Mouse (Mus musculus): Measurements from ENCODE around the gene Atp7a.

DNA sequence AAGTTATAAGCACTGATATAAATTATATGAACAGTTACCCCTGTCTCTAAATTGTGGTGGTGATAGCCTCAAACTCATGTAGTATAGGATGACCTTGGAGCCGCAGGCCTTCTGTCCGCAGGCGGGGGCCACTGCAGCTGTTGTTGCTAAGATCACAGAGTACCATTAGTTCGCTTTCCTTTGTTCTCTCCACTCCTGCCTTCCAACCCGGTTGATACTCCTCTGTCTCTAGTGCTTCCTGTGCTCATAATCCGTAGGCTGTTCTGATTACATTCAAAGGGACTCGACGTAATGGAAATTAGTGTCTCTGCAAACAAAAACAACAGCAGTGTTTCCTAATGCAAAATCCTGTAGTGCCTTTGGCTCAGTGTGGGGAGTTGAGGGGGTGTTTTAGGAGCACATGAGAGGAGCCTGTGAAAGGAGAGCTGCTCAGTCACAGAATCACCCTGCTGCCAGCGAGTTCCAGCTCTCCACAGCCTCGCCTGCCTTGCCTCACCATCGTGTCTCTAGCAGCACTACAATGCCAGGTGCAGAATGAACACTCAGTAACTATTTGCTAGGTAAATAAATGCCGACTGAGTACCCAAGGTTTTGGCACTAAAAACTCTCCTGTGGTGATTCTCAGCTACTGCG, 53.9 kb downstream of the Atp7a start:
- TF ChIP-seq CHD2 (IDR thresholded peaks at IDR 0.05; ENCODE audit: low read depth, low read length) = no peak
- no peak for TF ChIP-seq HCFC1 (IDR thresholded peaks at IDR 0.05; ENCODE audit: borderline replicate concordance, insufficient read depth, low read length)
- no peak for TF ChIP-seq MAFK (IDR thresholded peaks at IDR 0.05; ENCODE audit: insufficient read depth, low read depth, low read length)
